Mouse (Mus musculus) retina, adult 2 months (tissue): ENCODE measurements around the gene Rita1.

ENCODE experiments used
- DNase-seq: peaks from one replicate; pipeline ENCODE4 v3.0.0-alpha.2; 2012; ENCODE audit warnings: low read depth, low spot score

Gene Rita1

GRCm38 (mm10) chr5:120627515-120628300 is 15.3 kb upstream of the Rita1 start:
- DNase-seq: no peak

GRCm38 (mm10) chr5:120626399-120626798 is 14.0 kb upstream of the Rita1 start:
- DNase-seq: no peak

GRCm38 (mm10) chr5:120624427-120624826 is 12.0 kb upstream of the Rita1 start:
- DNase-seq: no peak

GRCm38 (mm10) chr5:120622198-120622851 is 9.9 kb upstream of the Rita1 start:
- DNase-seq: no peak

GRCm38 (mm10) chr5:120621846-120622197 is 9.4 kb upstream of the Rita1 start:
- DNase-seq: no peak

GRCm38 (mm10) chr5:120621078-120621765 is 8.8 kb upstream of the Rita1 start:
- DNase-seq: no peak

GRCm38 (mm10) chr5:120620375-120621077 is 8.1 kb upstream of the Rita1 start:
- peak; percentile 42 for DNase-seq

GRCm38 (mm10) chr5:120619201-120619600 is 6.8 kb upstream of the Rita1 start:
- no peak for DNase-seq

- DNase-seq: no peak
Measured at GRCm38 (mm10) chr5:120618778-120619177, 6.4 kb upstream of the Rita1 start.

GRCm38 (mm10) chr5:120615903-120616302 is 3.5 kb upstream of the Rita1 start:
- DNase-seq: no peak

GRCm38 (mm10) chr5:120612822-120613604 is 624 bp upstream of the Rita1 start:
- peak; percentile 100 for DNase-seq

GRCm38 (mm10) chr5:120611416-120611815 is 973 bp downstream of the Rita1 start:
- no peak for DNase-seq

- DNase-seq: no peak
Measured at GRCm38 (mm10) chr5:120610906-120611305, 1.5 kb downstream of the Rita1 start.

GRCm38 (mm10) chr5:120609246-120609775 is 3.1 kb downstream of the Rita1 start:
- DNase-seq: no peak

- DNase-seq: no peak
Measured at GRCm38 (mm10) chr5:120607335-120607734, 5.1 kb downstream of the Rita1 start.

- DNase-seq: no peak
Measured at GRCm38 (mm10) chr5:120606590-120607200, 5.7 kb downstream of the Rita1 start.

- peak; percentile 80 for DNase-seq
Measured at GRCm38 (mm10) chr5:120605688-120606087, 6.7 kb downstream of the Rita1 start.

GRCm38 (mm10) chr5:120605241-120605661 is 7.1 kb downstream of the Rita1 start:
- no peak for DNase-seq

- DNase-seq: peak; percentile 66
Measured at GRCm38 (mm10) chr5:120604839-120605238, 7.5 kb downstream of the Rita1 start.

- no peak for DNase-seq
Measured at GRCm38 (mm10) chr5:120603515-120603914, 8.9 kb downstream of the Rita1 start.
